In the genomic region with DNA sequence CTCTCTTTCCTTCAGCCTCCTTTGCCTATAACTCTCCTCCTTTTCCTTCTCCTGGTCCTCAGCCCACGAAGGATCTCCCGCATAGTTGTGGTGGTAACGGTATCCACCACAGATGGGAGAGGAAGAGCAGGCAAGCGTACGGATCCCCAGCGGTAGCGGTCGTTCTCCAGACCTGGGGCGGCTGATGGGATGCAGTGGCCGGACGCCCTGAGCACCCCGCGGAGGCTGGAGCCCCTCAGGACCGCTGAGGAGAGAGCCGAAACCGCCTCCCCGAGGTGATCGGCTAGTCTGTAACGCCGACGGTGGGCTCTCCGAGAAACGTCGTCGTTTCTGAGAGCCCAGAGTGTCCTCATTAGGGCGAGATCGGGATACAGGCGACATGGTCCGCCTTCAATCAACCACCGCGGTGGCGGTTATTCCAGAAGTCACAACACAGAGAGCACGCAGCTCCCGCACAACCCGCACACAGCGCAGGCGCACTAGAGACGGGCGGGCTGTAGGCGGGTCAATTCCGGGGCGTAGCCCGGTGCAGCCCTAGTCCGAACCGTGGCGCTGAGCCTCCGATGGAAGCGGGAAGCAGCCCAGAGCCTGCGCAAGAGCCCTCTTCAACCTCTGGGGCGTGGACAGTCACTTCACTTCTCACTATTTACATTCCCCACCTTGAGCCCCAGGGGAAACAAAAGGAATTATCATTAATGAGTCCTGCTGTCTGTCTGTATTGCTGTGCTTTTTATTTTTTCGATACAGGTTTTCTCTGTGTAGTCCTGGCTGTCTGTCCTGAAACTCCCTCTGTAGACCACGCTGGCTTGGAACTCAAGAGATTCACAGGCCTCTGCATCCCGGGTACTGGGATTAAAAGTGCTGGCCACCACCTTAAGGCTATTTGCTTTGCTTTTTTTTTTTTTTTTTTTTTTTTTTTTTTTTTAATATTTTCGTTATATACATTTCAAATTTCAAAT, we compare ENCODE assay signal across 8 mouse cellular contexts. TPM values are rescaled to one million over a fixed set of nuclear protein-coding genes. Genes with fewer than 3 reads are reported as not detected.
DNase-seq lines count a peak whose midpoint lies in the region; ATAC-seq and TF ChIP-seq lines count a peak whose summit lies in the region.

Nkapl (minus strand) TSS at position 449 of the 959 bp plus-strand sequence.

- ATAC-seq in Patski, result peak; percentile 93
- ATAC-seq in hindbrain, embryonic 13.5 days (ENCODE audit: low FRiP score), result peak; percentile 100

- peak within 1 kb of the TSS; percentile 83 for H3K27ac ChIP-seq in hindbrain, embryonic 13.5 days

- 2% methylated on average over 54 of the region's 54 CpGs for WGBS in hindbrain, embryonic 13.5 days

- POLR2A ChIA-PET in Patski (lab: Charles Lee), result no interaction called here

- DNase-seq in Patski (ENCODE audit: low read depth, low spot score), result no peak
- DNase-seq in cerebellum, postnatal 14 days, result peak; percentile 85 to 87
- DNase-seq in frontal cortex, postnatal 14 days (ENCODE audit: low spot score in 2 of 2), result peak; percentile 31 to 45
- peak; percentile 52 to 63 for DNase-seq in layer of hippocampus, postnatal 25 days (ENCODE audit: extremely low spot score in 1 of 2, low spot score in 1 of 2)
- peak; percentile 82 for DNase-seq in lung, postnatal 14 days
- peak; percentile 83 for DNase-seq in ovary, postnatal 36 days (ENCODE audit: low spot score)
- DNase-seq in thymus, postnatal 25 days, result peak; percentile 39

- TF ChIP-seq CTCF in Patski (IDR thresholded peaks at IDR 0.05), result no peak

- H3K36me3 ChIP-seq in hindbrain, embryonic 13.5 days, result no peaks in the 10 kb centered on the region

- peak within 1 kb of the TSS; percentile 80 for H3K9ac ChIP-seq in hindbrain, embryonic 13.5 days

- CTCF ChIA-PET in Patski (lab: Charles Lee), result no interaction called here

- peak within 1 kb of the TSS; percentile 78 for H3K4me2 ChIP-seq in hindbrain, embryonic 13.5 days

- H3K4me1 ChIP-seq in hindbrain, embryonic 13.5 days (replicated peaks), result 0 out of 2 replicates have a peak, but pooled peaks cover 3% of the 10 kb centered on the region

- in situ Hi-C loops in Patski (cut with MboI; ENCODE audit: low pct_unique_long_range_greater_than_20kb), result no loop called here

- H3K27me3 ChIP-seq in Patski, result peaks cover 40% of the 10 kb centered on the region
- 0 out of 2 replicates have a peak, but pooled peaks cover 10% of the 10 kb centered on the region for H3K27me3 ChIP-seq in hindbrain, embryonic 13.5 days

- peak within 1 kb of the TSS; percentile 58 for H3K4me3 ChIP-seq in hindbrain, embryonic 13.5 days

- no peaks in the 10 kb centered on the region for H3K9me3 ChIP-seq in hindbrain, embryonic 13.5 days

RNA-seq across cellular contexts. Expression of gene Nkapl, which starts in this region (rescaled TPM):
- polyA plus RNA-seq in Patski (2021), result 0.42 TPM
- polyA plus RNA-seq in hindbrain, embryonic 13.5 days (2015; fragmentation: Nextera tagmentation; extraction: Ambion mirVana), result 4.2 and 4.6 TPM in 2 replicates
- total RNA-seq in layer of hippocampus, postnatal 25 days (2021), result 1 to 10 TPM in 1 of 2 experiments, under 1 TPM in 1; 0.91 to 1.6 TPM

Comparison
In these comparisons a context has a peak if more than half of its experiments do, and no peak if none do; other contexts are left out.
1. Peak in ATAC-seq in Patski; RNA of the gene not detected or under 1 TPM.